Mouse (Mus musculus) layer of hippocampus, adult 8-10 months (tissue): ENCODE results near the gene Krtap15. TPM values are rescaled to one million over a fixed set of nuclear protein-coding genes. Genes with fewer than 3 reads are reported as not detected.

Experiments used
- DNase-seq, 2 experiments: peaks; one replicate each; pipeline ENCODE4 v3.0.0; 2022; ENCODE audit warnings: low spot score in 2 of 2
- total RNA-seq, 4 experiments: library from RNA; stranded (reverse); gene quantifications; 2 replicates each; pipeline ENCODE4 v1.2.4; 2022

The Krtap15 gene
- total RNA-seq: not detected

DNA sequence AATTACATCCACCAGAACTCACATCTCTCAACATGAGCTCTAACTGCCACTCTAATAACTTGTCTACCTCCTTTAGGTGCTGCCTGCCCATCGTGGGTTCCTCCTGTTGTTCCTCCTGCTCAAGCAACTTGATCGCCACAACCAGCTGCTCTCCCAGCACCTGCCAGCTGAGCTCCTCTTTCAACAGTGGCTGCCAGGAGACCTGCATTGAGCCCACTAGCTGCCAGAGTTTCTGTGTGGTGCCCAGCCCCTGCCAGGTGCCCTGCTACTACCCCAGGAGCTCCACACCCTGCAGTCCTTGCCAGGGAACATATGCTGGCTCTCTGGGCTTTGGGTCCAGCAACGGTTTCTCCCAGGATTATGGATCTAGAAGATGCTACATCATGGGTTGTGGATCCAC is at the start of gene Krtap15:
Gene Krtap15, plus strand, starts transcription at position 150 of the 400 bp plus-strand sequence.
- no peak for DNase-seq

DNA sequence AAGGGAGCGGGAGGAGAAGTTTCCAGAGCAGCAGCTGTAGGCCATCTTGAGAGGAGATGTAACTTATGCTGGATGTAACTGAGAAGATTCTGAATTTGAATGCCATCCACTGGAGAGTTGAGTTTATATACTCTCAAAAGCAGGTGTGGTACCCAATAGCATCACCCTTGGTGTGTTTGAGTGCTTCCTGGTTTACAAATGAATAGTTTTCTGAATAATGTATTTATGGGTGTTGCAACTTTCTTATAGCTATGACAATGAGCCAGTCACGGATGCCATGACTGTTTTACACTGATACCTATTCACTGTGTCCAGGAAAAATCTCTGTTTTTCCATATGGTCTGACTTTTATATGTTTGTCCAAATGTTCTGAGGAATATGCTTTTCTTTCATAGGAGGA is 45.9 kb upstream of the Krtap15 start, which contains the start of gene 2310057N15Rik:
Gene 2310057N15Rik, minus strand, starts transcription at position 101 of the 400 bp plus-strand sequence.
- no peak for DNase-seq

DNA sequence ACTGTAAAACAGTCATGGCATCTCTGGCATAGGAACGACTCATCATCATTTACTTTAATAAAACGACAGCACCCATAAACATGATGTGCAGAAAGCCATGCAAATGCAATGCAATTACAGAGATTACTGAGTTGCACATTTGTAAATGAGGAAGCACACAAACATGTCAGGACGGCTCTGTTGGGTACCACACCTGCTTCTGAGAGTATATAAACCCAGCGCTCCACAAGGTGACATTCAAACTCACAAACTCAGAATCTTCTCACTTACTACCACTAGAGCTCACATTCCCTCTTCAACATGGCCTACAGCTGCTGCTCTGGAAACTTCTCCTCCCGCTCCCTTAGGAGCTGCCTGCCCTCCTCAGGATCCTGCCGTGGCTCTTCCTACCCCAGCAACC is 42.4 kb upstream of the Krtap15 start, which contains the start of gene Gm5965:
Gene Gm5965, plus strand, starts transcription at position 301 of the 400 bp plus-strand sequence.
- DNase-seq: no peak

DNA sequence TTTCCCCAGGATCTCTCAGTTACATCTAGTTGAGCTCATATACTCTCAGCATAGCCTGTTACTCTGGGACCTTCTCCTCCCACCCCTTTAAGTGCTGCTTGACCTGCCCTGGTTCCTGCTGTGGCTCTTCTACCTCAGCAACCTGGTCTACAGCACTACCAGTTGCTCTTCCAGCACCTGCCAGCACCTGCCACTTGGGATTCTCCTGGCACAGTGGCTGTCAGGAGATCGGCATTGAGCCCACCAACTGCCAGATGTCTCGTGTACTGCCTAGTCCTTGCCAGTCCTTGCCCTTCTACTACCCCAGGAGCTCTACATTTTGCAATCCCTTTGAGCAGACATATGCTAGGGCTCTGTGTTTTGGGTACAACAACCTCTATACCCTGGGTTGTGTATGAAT is 33.2 kb upstream of the Krtap15 start:
- DNase-seq: no peak

DNA sequence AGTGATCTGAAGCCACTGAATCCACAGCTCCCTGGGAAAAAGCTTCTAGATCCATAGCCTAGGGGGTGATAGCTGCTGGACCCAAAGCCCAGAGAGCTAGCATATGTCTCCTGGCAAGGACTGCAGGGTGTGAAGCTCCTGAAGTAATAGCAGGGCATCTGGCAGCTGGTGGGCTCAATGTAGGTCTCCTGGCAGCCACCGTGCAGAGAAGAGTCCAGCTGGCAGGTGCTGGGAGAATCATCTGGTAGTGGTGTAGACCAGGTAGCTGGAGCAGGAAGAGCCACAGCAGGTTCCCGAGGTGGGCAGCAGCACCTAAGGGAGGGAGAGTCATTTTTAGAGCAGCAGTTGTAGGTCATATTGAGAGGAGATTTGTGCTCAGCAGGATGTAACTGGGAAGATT is 8.2 kb upstream of the Krtap15 start, which contains the start of gene Gm20741:
Gene Gm20741, minus strand, starts transcription at position 394 of the 400 bp plus-strand sequence.
- DNase-seq: no peak

DNA sequence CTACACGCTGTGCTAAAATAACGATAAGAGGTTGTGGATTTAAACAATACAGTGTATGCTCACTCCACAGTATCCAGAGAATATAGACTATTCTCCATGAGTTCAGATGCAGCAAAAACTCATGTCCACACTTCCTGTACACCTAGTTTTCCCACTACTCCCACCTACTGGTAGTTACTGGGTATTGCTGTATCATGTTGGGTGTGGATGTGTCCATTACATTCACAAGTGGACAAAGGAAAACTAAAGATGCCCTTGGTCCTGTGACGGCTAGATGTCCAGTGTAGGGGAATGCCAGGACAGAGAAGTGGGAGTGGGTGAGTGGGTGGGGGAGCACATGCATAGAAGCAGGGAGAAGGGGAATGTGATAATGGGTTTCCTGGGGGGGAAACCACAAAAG is 3.7 kb downstream of the Krtap15 start:
- DNase-seq: no peak

DNA sequence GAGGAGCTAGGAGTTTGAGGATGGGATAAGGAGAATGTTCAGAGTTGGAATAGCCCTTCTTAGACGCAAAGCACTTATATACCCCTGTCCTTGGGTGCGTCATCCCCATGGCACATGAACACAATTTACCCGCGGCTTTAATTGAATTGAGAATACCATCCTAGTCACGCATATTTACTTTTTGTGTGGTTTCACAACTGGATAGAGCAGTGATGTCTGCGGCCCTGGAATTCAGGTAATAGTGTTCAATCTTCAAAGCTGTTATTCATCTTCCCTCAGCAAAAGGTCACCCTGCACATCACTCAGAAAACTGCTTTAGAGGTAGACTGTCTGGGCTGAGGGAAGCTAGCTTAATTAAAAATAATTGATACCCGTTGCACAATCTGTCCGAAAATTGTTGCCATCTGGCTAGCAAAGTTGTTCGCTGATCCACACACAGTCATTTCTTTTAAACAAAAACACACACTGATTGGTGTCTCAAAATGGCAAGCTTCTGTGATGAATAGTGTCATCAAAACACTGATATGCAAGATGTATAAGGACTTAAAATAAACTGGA is 6.2 kb downstream of the Krtap15 start, which contains the start of gene Krtap14:
Gene Krtap14, minus strand, starts transcription at position 51 of the 558 bp plus-strand sequence.
- DNase-seq: peak in 1 of 2 experiments; percentile 11

DNA sequence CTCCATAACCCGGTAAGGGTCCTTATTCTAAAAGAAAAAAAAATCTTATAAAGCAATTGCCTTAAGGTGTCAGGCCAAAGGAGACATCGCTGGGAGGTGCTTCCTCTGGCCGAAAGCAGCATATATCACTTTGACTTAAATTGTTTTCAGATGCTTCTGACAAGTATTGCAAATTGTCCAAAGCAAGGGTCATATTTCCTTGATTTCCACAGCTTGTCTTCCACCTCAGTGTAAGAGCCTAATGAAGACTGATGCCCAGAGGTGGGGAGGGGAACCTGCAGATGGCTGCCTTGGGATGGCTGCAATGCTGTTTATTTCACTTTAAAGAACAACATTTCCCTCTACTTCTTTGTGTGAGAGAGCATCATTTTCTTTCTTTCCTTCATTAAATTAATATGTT is 7.0 kb downstream of the Krtap15 start:
- DNase-seq: no peak

DNA sequence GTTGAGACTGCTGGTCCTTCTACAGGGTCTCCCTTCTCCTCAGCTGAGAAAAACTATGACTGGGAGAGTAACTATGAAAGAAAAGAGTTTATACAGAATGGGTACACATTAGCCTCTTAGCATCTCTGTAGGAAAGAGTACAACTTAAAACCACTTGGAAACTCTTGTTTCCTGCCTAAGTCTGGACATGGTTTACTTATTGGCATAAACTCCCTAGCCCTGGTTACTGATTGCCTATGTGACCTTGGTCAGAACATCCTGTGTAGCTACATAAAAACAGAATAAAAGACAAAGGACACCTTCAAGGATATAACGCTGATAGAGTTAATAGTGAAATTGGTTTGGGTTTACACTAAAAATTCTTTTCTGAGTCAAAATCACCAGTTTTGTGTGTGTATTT is 27.3 kb downstream of the Krtap15 start:
- DNase-seq: no peak

DNA sequence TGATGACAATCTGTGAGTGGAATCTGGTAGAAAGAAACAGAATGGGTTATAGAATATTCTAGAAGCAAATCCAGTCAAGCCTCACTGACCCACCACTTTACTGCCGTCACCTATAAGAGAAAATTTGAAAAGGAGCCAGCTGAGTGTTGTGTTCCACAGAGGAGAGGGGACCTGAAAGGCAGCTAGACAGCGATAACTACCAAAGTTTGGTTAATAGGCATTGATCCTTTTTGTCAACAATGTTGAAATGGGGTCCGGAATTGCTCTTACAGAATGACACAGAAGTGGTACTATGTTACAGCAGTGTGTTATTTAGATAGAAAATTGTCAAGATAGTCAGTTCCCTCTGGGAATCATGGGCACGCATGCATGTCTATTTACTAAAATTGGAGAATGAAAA is 28.5 kb downstream of the Krtap15 start:
- DNase-seq: no peak

DNA sequence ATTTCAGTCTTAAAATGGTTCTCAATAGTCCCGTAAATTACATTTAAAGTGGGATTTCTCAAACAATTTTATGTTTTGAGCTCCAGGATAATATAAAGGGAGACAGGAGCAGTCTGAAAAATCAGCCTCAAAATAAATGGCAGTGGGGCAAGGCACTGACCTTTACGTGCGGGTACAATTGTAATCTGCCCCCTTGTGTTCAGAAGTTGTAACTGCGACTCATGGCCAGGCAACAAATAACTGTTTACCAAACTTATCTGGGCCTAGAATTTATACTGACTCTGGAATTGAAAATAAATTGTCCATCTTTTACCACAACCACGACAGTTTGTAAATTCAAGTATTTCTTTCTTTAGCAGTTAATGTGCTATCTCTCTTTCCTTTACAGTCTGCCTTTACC is 31.4 kb downstream of the Krtap15 start:
- no peak for DNase-seq

DNA sequence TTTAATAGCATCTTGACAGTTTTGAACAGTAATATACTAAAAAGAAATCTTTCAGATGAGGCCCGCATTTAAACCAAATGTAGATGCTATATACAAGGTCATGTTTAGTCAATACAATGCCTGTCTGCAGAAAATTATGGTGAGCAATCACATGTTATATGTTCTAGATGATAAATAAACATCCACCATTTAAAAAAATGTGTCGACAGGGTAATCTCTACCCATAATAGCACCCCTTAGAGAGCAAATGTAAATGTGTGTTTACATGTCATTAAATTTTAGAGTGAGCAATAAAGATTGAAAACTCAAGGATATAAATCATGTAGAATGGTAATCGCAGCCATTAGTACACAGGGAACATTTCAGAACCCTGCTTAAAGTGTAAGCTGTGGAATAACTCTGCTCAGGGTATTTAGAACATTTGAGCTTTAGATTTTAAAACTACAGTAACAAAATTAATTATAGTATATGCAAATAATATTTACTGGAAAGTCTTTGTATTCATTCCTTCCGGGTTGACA is 44.9 kb downstream of the Krtap15 start:
- DNase-seq: no peak

DNA sequence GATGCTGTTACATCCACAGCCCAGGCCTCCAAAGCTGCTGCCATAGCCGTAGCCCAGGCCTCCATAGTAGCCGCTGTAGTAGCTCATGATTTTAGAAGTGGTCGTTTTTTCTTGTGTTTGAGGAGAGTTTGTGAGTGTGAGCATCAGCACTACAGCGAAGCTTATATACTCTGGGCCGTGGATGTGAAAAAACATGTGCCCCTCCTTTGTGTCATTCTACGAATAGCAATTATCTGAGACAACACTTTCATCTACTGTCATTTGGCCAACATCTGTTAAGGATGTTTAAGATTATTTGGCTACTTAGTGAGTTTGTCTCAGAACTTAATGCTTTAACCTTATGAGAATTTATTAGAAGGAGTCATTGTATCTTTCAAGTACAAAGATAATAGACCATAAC is 49.3 kb downstream of the Krtap15 start, which contains the start of gene Krtap19-1:
Gene Krtap19-1, minus strand, starts transcription at position 101 of the 400 bp plus-strand sequence.
- no peak for DNase-seq

DNA sequence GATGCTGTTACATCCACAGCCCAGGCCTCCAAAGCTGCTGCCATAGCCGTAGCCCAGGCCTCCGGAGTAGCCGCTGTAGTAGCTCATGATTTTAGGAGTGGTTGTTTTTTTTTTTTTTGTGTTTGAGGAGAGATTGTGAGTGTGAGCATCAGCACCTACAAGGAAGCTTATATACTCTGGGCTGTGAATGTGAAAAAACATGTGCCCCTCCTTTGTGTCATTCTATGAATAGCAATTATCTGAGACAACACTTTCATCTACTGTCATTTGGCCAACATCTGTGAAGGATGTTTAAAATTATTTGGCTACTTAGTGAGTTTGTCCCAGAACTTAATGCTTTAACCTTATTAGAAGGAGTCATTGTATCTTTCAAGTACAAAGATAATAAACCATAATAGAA is 54.2 kb downstream of the Krtap15 start, which contains the start of gene Krtap19-2:
Gene Krtap19-2, minus strand, starts transcription at position 101 of the 400 bp plus-strand sequence.
- DNase-seq: no peak

DNA sequence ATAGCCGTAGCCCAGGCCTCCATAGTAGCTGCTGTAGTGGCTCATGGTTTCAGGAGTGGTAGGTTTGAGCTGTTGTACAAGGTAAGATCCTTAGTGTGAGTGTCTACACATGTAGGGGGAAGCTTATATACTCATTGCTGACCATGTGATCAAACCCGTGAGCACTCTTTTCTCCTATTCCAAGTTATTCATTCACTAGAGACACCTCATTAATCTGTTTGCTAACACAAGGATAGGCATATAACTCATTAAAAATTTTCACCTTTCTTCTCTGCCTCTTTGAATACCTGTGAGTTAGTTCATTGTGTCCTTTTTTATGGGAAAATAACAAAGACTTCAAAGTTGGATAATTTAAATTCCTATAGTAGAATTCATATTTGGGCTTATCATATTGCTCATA is 57.9 kb downstream of the Krtap15 start, which contains the start of gene Krtap19-3:
Gene Krtap19-3, minus strand, starts transcription at position 101 of the 400 bp plus-strand sequence.
- no peak for DNase-seq

Other genes with a start within 250 kb of the Krtap15 start
- gene Krtap24-1, start 207.9 kb upstream of the Krtap15 start, total RNA-seq: not detected
- not detected for gene 2310079G19Rik, start 192.5 kb upstream of the Krtap15 start, total RNA-seq
- not detected for gene Krtap26-1, start 172.4 kb upstream of the Krtap15 start, total RNA-seq
- gene Krtap27-1, start 148.5 kb upstream of the Krtap15 start, total RNA-seq: not detected
- not detected for gene 2310061N02Rik, start 112.3 kb upstream of the Krtap15 start, total RNA-seq
- not detected for gene Krtap13-1, start 91.4 kb upstream of the Krtap15 start, total RNA-seq
- gene Krtap13, start 68.6 kb upstream of the Krtap15 start, total RNA-seq: not detected
- gene 2310034C09Rik, start 61.4 kb upstream of the Krtap15 start, total RNA-seq: not detected
- gene 2310057N15Rik, start 46.0 kb upstream of the Krtap15 start, total RNA-seq: not detected
- gene Gm5965, start 42.3 kb upstream of the Krtap15 start, total RNA-seq: not detected
- gene Gm20741, start 8.0 kb upstream of the Krtap15 start, total RNA-seq: not detected
- gene Krtap14, start 5.9 kb downstream of the Krtap15 start, total RNA-seq: not detected
- not detected for gene Krtap19-1, start 49.2 kb downstream of the Krtap15 start, total RNA-seq
- not detected for gene Krtap19-2, start 54.1 kb downstream of the Krtap15 start, total RNA-seq
- gene Krtap19-3, start 57.8 kb downstream of the Krtap15 start, total RNA-seq: not detected
- not detected for gene Krtap19-4, start 64.9 kb downstream of the Krtap15 start, total RNA-seq
- not detected for gene Krtap19-5, start 76.2 kb downstream of the Krtap15 start, total RNA-seq
- not detected for gene Krtap19-9b, start 112.0 kb downstream of the Krtap15 start, total RNA-seq
- gene Krtap16-3, start 142.7 kb downstream of the Krtap15 start, total RNA-seq: not detected
- gene Krtap22-2, start 190.5 kb downstream of the Krtap15 start, total RNA-seq: not detected
- not detected for gene Gm10229, start 195.1 kb downstream of the Krtap15 start, total RNA-seq
- gene Krtap6-1, start 211.5 kb downstream of the Krtap15 start, total RNA-seq: not detected
- gene Gm10228, start 221.3 kb downstream of the Krtap15 start, total RNA-seq: not detected
- gene Krtap6-5, start 227.7 kb downstream of the Krtap15 start, total RNA-seq: not detected
- gene 1110025L11Rik, start 243.8 kb downstream of the Krtap15 start, total RNA-seq: not detected